Mouse (Mus musculus): Measurements from ENCODE around the gene Ddx28.

- TF ChIP-seq CTCF (IDR thresholded peaks at IDR 0.05; ENCODE audit: low read depth) (no peak), EP300 (IDR thresholded peaks at IDR 0.05; ENCODE audit: low read depth) (no peak)
Measured at GRCm38 (mm10) chr8:106056455-106056982, 44.8 kb upstream of the Ddx28 start.

Data from liver, embryonic 14.5 days (tissue).